Mouse (Mus musculus) forelimb bud, embryonic 11.5 days (tissue): ENCODE measurements around the gene Plcl1.

Source experiments
- DNase-seq: peaks from one replicate; pipeline ENCODE4 v3.0.0-alpha.2; 2012; ENCODE audit warnings: low read depth, low spot score

Plcl1 gene

DNA sequence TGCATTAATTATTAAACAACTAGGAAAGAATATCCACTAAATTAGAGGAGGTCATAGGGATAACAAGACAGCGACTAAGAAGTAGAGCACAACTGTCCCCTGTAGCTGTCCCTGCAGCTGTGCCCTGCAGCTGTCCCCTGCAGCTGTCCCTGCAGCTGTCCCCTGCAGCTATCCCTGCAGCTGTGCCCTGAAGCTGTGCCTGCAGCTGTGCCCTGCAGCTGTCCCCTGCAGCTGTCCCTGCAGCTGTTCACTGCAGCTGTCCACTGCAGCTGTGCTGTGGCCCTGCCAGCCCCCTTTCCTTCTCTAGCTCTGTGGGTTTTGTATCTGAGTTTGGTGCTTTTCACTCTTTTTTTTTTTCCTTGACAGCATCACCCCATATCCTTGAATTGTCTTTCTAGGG lies 118.2 kb downstream of the Plcl1 start:
- no peak for DNase-seq

DNA sequence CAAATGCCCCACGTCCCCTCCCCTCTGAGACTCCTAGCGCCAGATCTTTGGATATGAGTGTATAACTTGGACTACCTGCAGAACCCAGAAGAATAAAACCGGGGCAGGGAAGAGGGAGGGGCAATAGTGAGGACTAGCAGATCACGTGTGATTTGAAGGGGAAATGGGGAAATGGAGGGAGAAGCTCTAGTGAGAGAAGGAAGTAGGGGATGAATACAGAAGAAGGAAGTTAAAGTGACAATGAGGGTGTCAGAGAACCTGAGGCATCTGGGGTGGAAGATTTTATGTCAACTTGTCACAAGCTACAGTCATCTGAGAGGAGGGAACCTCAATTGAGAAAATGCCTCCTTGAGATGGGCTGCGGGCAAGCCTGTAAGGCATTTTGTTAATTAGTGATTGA lies 119.4 kb downstream of the Plcl1 start:
- DNase-seq, result no peak

DNA sequence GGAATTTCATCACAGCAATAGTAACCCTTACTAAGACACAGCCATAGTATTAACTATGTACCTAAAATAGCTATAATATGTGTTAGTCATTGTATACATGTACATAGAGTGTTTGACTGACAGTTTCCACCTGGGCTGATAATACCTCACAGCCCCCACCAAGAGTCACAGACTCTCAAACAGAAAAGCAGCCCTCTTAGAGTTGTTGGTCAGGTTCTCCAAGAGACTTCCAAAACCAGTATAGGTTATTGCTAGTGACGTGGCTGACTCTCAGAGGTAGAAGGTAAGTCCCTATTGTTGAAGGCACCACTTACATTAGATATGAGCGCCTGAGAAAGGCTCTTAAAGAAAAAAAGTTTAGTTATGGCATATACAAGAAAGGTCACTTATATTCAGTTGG lies 120.0 kb downstream of the Plcl1 start:
- no peak for DNase-seq

DNA sequence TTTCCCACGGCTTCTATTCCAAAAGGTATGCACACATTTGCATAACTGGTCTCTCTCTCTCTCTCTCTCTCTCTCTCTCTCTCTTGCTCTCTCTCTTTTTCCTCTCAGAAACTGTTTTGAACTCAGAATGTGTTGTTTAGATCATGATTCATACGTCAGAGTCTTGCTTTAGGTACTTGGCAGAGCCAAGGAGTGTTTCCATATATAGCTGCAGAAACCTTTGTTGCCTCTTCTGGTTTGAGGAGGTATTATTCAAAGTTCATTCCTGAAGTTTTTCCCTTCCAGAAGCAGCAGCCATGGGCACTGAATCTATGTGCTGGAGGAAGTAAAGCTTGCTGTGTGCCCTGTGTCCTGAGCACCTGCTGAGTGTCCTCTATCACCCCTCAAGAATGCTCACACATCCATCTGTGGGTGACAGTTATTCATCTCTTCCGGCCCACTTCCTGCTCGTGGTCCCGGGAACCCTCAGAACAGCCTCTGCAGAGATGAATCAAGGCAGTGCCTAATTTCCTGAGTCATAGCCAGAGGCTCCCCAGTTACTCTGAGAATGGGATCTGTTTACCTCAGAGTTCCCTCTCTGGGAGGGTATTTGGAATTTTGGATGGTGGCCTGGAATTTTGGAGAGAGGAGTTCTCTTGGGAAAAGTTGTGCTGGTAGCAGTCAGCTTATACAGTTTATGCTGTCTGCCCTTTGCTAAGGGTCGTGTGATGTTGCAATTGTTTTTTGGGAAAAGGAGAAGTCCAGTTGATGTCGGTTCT lies 123.0 kb downstream of the Plcl1 start:
- no peak for DNase-seq

DNA sequence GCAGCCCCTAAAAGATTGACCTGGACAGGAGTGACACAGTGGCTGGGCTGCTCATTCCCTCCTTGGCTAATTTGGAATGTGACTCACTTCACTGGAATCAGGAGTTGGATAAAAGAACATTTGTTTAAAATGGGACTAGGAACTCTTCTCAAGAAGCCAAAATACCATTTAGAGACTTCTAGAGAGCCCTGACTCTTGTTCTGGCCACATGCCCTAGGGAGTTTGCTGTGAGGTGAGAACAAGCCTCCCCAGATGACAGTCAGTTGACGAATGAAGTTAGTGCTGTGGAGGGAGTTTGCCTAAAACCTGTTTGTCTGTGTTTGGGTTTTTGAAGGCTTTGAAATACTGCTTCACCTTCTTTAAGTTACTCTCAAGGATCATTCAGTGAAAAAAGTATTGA lies 128.1 kb downstream of the Plcl1 start:
- DNase-seq, result no peak

DNA sequence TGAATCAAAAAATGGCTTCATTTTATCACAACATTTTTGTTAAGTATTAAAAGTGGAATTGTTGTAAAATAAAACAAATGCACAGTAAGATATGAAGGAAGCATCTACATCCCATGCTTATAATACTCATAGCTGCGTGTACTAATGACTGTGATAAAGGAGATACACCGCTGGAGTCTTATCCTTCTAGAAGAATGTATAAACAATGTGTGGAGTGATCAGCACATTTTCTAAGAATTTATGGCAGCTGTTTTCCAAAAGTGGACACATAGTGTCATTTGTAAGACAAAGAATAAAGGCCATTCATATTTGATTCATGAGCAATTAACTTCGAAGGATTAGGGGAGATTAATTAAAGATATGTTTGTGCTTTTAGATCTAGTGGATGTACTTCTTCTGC lies 148.7 kb downstream of the Plcl1 start:
- DNase-seq, result no peak

DNA sequence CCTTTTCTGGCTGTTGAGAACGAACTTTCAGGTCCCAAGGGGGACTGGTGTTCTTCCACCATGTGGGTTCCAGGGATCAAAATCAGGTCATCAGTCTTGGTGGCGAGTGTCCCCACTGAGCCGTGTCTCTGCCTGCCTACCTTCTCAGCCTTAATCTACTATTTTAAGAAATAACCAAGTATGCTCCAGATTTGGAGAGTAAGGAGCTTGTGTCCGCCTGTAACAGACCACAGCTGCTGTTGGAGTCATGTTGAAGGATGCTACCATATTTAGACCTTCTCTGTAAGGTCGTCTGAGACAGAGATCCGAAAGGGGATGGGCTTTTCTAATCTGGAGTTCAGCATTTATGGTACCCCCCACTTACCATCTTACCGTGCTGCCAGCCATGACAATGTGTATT lies 152.2 kb downstream of the Plcl1 start:
- DNase-seq, result no peak

DNA sequence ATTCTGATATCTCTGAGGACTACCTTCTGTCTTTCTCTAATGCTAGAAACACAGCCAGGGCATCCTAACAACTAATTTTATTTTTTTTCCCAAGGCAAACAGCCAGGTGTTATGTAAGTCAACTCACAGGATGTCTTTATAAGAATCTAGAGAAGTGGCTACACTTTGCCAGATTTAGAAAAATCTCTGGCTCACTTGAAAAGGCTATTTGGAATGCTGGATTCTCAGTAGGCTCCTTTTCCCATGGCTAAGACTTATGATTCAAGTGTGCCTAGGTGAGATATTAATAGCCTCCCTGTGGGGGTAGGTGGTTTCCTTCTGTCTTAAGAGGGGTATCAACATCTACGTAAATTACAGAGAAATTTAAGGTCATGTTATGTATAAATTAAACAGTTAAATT lies 152.7 kb downstream of the Plcl1 start:
- no peak for DNase-seq

DNA sequence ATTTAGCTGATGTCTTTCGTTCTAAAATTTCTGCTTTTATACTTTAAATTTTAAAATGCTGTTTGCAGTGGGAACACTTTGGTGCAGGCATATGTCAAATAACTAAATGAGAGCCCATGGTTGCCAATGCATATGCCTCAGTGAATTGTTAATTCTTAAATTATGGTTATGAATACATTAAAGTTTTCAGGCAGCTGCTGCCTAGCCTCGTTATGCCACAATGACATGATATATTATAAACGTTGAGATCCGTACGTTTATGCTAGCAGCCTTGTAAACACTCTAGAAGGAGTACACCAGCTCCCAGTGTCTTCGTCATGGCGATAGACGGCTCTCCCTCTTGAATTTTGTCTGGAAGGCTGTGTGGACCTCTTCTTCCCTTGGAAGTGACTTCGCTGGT lies 154.3 kb downstream of the Plcl1 start:
- DNase-seq, result no peak

DNA sequence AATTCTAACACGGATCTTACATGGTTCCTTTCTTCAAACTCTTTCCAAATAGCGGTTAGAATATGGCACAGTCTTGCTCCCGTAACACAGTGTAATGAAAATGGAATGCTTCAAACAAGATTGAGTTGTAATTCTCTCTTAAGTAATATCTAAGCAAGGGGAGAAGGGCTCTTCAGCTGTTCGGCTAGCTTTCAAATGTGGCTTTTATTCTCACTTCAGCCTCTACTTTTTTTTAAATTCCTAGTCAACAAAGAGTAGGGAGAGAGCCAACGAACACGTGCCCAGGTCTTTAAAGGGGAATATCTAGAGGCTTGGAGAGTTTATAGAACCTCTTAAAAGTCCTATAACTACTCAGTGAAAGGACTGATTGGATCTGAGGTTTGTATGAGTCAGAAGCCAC lies 160.2 kb downstream of the Plcl1 start:
- DNase-seq, result no peak

DNA sequence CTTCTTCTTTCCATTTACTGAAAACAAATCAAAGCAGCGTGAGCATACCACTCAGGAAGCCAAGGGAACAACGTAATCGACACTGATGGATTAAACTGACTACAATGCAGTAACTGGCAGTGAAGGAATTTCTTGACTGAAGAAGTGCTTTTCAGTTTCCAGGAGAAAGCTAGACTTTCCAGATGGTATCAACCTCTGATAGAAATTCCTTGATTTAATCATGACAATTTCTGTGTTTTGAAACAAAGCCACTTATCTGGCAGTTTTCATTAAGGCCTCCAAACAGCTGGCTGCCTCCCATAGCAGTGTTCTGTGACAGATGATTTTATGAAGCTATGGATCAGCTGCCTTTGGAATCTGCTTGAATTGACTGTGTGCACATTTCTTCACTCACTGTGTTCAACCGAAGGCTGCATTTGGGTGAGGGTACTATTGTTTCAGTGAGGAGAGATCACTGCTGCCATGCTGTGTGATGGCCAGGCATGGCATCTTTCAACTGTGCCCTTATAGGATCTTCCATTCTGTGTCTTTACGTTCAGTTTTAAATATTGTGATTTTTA lies 162.2 kb downstream of the Plcl1 start:
- no peak for DNase-seq

DNA sequence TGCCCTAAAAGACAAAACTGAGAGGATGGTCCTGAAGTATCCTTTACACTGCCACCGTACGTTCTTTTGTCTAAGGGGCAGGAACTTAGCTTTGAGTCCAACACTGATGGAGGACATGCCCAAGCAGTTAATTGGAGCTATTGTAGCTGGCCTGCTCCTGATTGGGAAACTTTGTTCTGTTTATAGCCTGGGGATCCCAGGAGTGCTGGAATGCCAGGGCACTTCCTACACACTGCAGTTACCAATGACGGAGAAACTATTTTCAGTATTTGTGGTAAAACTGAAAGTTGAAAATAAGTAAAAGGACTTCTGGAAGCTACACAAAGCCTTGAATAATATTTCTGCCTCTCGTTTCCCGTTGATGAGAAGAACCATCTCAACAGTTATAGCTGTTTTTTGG lies 164.5 kb downstream of the Plcl1 start:
- no peak for DNase-seq

DNA sequence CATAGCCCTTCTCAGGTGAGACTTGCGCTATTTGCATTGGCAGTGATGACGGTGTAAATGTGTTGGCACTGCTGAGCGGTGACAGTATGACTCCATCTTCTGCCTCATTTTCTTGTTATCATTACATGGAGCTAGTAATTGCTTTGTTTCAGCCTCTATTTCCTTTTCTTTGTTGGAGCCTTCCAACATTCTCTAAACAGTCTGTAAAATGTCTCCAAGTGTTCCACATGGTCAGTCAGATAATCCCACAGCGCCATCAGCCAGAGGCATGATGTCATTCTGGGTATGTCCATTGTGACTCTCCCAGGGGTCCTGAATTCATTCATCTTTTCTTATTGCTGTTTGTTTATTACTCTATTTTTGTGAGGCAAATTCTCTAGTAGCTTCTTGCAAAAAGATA lies 165.7 kb downstream of the Plcl1 start:
- DNase-seq, result no peak

DNA sequence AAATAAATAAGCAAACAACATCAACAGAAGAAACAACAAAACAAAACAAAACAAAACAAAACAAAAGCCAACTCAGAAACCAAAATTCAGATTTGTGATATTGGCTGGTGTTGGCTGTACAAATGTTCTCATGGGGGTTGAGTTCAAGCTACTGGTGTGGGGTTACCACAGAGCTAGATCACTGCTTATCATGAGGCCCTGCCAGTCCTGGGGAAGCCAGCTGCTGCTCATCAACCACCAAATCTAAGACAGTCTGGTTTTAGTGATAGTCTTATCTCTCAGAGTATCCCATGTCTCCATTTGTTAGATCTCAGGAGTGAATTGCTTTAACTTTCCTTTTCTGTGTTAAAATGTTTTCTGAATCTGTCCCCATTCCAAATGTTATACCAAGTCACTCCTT lies 166.5 kb downstream of the Plcl1 start:
- DNase-seq, result no peak

DNA sequence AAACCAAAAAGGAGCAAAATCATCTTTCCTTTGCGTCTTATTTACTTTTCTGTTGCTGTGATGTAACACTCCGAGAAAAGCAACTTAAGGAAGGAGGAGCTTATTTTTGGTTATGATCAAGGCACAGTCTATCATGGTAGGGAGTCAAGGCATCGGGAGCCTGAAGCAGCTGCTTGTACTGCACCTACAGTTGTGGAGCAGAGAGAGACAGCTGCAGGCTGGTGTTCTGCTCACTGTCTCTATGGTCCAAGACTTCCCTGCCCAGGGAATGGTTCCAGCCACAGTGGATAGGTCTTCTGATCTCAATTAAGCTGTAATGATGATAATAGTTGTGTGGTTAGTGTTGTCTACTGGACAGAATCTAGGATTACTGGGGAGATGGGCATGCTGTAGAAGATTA lies 166.9 kb downstream of the Plcl1 start:
- DNase-seq, result no peak

DNA sequence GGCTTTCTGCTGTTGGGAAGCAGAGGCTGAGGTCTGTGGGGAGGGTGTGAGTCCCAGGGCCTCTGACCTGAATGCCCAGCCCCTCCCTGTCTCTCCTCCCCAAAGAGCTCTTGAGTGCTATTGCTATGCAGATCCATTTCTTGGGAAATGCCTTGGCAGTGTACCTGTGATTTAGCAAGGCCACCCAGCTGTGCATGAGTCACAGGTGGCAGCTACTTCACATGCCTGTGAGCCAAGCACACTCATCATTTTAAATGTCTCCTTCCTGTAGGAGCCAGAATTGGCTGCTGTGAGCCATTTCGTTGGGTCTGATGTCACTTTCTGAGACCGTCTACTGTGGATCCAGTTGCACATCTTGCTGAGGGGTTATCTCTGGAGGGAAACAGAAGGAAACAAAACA lies 170.2 kb downstream of the Plcl1 start:
- no peak for DNase-seq

DNA sequence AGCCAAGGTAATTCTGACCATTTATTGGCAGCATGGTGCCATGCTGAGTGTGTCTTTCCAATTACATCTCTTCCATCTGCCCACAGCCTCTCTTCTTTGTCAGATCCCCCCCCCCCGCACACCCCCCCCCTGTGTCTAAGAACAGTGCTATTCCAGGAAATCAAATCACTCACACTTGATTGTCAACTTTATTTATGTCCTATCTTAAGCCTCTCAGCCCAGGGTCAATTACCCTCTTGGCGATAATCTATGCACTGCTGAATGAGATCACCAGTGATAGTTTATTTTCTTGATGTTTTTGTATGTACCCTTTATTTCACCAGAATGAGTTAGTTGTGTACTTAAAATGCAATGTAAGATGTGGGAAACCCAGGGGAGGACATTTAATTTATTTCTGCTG lies 176.0 kb downstream of the Plcl1 start:
- no peak for DNase-seq

DNA sequence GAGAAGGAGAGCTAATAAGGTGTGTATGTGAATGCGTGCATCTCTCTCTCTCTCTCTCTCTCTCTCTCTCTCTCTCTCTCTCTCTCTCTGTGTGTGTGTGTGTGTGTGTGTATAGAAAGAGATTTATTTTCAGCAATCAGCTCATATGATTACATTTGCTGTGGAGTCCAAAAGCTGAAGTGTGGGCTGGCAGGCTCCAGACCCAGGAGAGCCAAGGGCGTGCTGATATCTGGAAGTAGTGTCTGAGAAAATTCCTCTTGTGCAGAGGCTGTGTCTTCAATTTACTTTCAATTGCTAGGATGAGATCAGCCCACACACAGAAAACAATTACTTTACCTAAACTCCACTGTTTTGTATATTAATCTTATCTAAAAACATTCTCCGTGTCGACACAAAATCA lies 179.7 kb downstream of the Plcl1 start:
- no peak for DNase-seq

DNA sequence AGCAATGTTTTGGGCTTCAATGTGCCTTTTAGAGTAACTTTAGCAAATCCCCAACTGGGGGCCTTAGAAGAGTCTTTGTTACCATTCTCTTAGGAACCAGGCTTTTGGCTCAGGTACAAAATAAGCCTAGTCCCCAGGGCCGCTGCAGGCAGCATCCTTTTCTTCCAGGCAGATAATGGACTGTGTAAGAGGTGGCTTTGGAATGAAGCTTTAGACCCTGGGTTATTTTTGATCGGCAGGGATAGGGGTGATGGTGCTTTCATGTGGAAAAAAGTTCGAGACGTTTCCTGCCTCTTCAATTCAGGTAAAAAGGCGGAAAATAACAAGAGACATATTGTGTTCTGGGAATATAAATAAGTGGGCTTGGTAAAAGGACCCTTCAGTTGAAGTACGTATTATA lies 182.4 kb downstream of the Plcl1 start:
- DNase-seq, result no peak

DNA sequence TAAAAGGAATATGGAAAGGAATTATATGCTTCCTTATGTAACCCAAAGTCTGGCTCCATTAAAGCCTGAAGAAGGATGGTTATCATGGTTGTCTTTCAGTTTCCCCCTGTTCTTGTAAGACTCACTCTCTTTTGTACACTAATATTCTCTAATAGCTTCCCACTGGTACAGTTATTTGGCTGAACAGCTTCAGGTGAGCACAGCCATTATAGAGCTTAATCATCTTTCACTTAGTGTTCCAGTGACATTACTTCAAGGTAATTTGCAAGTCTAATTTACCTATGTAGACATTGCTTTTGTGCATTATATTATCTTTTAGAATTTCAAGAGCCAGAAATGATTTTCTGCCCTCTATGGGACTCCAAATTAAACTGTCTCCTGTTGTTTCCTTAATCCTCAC lies 184.3 kb downstream of the Plcl1 start:
- DNase-seq, result no peak

DNA sequence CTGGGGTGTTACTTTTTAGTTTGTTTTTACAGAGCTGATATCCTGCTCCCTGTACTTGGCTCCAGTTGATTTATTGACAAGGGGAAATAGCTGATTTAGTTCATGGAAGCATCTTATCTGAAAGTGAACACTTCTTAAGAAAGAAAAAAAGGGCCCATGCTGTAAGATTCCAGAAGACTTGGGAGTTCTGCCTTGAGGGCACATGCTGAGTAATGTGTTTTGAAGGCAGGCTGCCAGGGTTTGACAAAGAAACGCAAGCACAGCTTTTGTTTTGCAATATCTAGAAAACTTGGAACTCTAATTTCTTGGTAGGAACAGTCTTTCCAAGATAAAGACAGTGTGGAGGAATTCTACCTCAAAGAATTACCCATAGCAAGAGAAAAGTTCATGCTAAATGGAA lies 194.8 kb downstream of the Plcl1 start:
- DNase-seq, result no peak

DNA sequence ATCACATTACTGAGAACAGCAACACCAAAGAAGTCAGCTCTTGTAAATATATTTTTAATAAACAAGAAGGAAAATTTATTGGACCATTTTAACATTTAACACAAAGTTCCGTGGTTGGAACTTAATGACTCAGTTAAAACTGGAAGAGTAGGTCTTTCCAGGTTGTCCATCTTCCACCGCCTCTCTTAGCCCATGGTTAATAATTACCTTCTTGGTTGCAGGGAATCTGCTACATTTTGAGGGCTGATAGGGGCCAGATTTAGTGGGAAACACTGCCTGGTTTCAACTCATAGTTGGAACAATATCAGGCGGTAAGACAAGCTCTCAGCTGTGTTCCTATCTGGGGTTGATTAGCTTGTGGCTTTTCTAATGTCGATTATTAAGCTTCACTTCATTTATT lies 198.9 kb downstream of the Plcl1 start:
- no peak for DNase-seq

DNA sequence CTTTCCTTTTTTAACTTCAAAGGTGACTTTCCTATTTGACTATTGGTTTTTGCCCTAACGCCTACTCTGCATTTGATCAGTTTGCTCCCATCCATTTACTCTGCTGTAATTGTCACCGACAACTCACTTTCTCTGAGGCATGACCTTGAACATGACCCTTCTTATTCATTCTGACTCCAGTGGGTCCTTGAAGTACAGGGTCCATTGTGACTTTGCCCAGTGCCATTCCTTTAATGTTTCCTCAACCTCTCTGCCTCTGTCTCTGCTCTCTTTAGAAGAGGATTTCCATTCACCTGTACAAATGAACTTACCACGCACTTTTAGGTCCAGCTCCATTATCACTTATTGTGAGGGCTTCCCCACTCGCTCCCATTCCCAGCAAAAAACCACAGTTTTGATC lies 199.7 kb downstream of the Plcl1 start:
- no peak for DNase-seq

DNA sequence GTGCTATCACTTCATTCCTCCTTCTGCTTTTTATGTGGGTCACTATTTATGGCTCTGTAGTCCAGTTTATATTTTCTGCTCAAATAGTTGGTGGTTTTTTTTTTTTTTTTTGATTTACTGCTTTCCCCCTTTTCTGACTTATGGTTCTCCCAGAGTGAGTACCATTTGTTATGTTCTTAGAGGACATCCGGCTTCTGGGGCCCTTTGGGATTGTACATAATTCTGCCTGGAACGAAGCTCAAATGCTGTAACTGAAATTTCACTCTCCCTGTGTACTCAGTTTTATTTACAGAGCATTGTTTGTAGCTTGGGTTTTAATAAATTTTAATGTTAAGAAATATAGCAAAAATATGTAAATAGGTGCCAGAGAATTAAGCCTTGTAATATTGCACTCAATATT lies 200.2 kb downstream of the Plcl1 start:
- no peak for DNase-seq
